Mouse (Mus musculus) megakaryocyte, embryonic 14.5 days (primary cell): ENCODE data around the gene Gm42957. TPM values are rescaled to one million over a fixed set of nuclear protein-coding genes. Genes with fewer than 3 reads are reported as not detected.

Source experiments
- H3K27me3 ChIP-seq: replicated peaks from 2 replicates; pipeline ENCODE3; 2012; ENCODE audit warnings: inconsistent platforms
- H3K36me3 ChIP-seq: replicated peaks from 2 replicates; pipeline ENCODE3; 2012; ENCODE audit warnings: low read length, inconsistent platforms, mixed read lengths
- H3K4me1 ChIP-seq: 2 replicates; pipeline ENCODE4 v1.6.1; 2012; ENCODE audit warnings: inconsistent platforms
- H3K4me3 ChIP-seq: replicated peaks from 2 replicates; pipeline ENCODE3; 2012; ENCODE audit warnings: moderate library complexity, mild to moderate bottlenecking, inconsistent platforms
- H3K9me3 ChIP-seq: 2 replicates; pipeline ENCODE4 v1.6.1; 2012; ENCODE audit warnings: inconsistent platforms
- FLI1 ChIP-seq: IDR thresholded peaks from 2 replicates; pipeline ENCODE4 v1.6.1; 2012; ENCODE audit warnings: low read length, inconsistent platforms, mixed read lengths
- GATA1 ChIP-seq: IDR thresholded peaks from 3 replicates; pipeline ENCODE4 v1.6.1; 2012; ENCODE audit warnings: mixed read lengths, low read length, inconsistent platforms, borderline replicate concordance
- polyA plus RNA-seq: library from polyadenylated mRNA; stranded (reverse); fragments of >175 nt; gene quantifications from 2 replicates; pipeline ENCODE4 v1.2.3, GENCODE M21; 2012; ENCODE audit warnings: low replicate concordance; ENCODE audit not compliant: insufficient read depth

Gene Gm42957
- polyA plus RNA-seq, 1 experiment, result not detected

GRCm38 (mm10) chr3:96688854-96689253 lies 53.6 kb downstream of the Gm42957 start:
- TF ChIP-seq FLI1 (no peak), GATA1 (no peak)
- Histone ChIP-seq H3K36me3 (peaks cover 34% of the 10 kb centered on the region), H3K9me3 (no peaks in the 10 kb centered on the region), H3K4me1 (peaks cover 82% of the 10 kb centered on the region), H3K27me3 (peaks cover 11% of the 10 kb centered on the region), H3K4me3 (peak overlapping the region; percentile 85)

- peaks cover 1% of the 10 kb centered on the region for H3K27me3 ChIP-seq
- TF ChIP-seq FLI1, result no peak
- no peak for TF ChIP-seq GATA1
Measured at GRCm38 (mm10) chr3:96690298-96690697, 55.0 kb downstream of the Gm42957 start.

GRCm38 (mm10) chr3:96692506-96692905 lies 57.2 kb downstream of the Gm42957 start:
- no peak for TF ChIP-seq GATA1
- no peak for TF ChIP-seq FLI1
- H3K36me3 ChIP-seq, result peaks cover 6% of the 10 kb centered on the region
- no peaks in the 10 kb centered on the region for H3K9me3 ChIP-seq
- no peak overlapping the region for H3K4me3 ChIP-seq
- peaks cover 69% of the 10 kb centered on the region for H3K4me1 ChIP-seq
- no peaks in the 10 kb centered on the region for H3K27me3 ChIP-seq

More at GRCm38 (mm10) chr3:96690298-96690697, 55.0 kb downstream of the Gm42957 start:
- H3K9me3 ChIP-seq, result no peaks in the 10 kb centered on the region
- peaks cover 20% of the 10 kb centered on the region for H3K36me3 ChIP-seq
- H3K4me1 ChIP-seq, result peaks cover 74% of the 10 kb centered on the region
- H3K4me3 ChIP-seq, result peak overlapping the region; percentile 28

GRCm38 (mm10) chr3:96693579-96693978 lies 58.3 kb downstream of the Gm42957 start:
- no peaks in the 10 kb centered on the region for H3K27me3 ChIP-seq
- H3K4me1 ChIP-seq, result peaks cover 67% of the 10 kb centered on the region
- no peak for TF ChIP-seq GATA1
- no peak for TF ChIP-seq FLI1
- no peaks in the 10 kb centered on the region for H3K9me3 ChIP-seq
- peaks cover 7% of the 10 kb centered on the region for H3K36me3 ChIP-seq
- no peak overlapping the region for H3K4me3 ChIP-seq

GRCm38 (mm10) chr3:96696198-96696765 lies 61.0 kb downstream of the Gm42957 start, which contains the start of gene Pias3:
Gene Pias3 (plus strand): TSS chr3:96696384.
- Histone ChIP-seq H3K36me3 (peaks cover 31% of the 10 kb centered on the region), H3K4me1 (peaks cover 59% of the 10 kb centered on the region), H3K9me3 (no peaks in the 10 kb centered on the region), H3K4me3 (peak within 1 kb of the TSS; percentile 96), H3K27me3 (no peaks in the 10 kb centered on the region)
- TF ChIP-seq GATA1 (no peak), FLI1 (no peak)

GRCm38 (mm10) chr3:96696766-96697732 lies 61.8 kb downstream of the Gm42957 start:
- Histone ChIP-seq H3K9me3 (no peaks in the 10 kb centered on the region), H3K27me3 (no peaks in the 10 kb centered on the region), H3K4me1 (peaks cover 52% of the 10 kb centered on the region), H3K4me3 (peak overlapping the region; percentile 96), H3K36me3 (peaks cover 39% of the 10 kb centered on the region)
- TF ChIP-seq FLI1 (no peak), GATA1 (no peak)

- Histone ChIP-seq H3K9me3 (no peaks in the 10 kb centered on the region), H3K4me3 (no peak overlapping the region), H3K36me3 (peaks cover 59% of the 10 kb centered on the region), H3K27me3 (no peaks in the 10 kb centered on the region), H3K4me1 (peaks cover 45% of the 10 kb centered on the region)
- TF ChIP-seq GATA1, result no peak
- no peak for TF ChIP-seq FLI1
Measured at GRCm38 (mm10) chr3:96698993-96699690, 63.9 kb downstream of the Gm42957 start.

GRCm38 (mm10) chr3:96700376-96700775 lies 65.1 kb downstream of the Gm42957 start:
- Histone ChIP-seq H3K4me1 (peaks cover 44% of the 10 kb centered on the region), H3K27me3 (no peaks in the 10 kb centered on the region), H3K4me3 (no peak overlapping the region), H3K36me3 (peaks cover 71% of the 10 kb centered on the region), H3K9me3 (no peaks in the 10 kb centered on the region)
- TF ChIP-seq GATA1 (no peak), FLI1 (no peak)

- peaks cover 38% of the 10 kb centered on the region for H3K4me1 ChIP-seq
- TF ChIP-seq FLI1, result no peak
- no peak for TF ChIP-seq GATA1
- H3K4me3 ChIP-seq, result no peak overlapping the region
- H3K9me3 ChIP-seq, result no peaks in the 10 kb centered on the region
- H3K27me3 ChIP-seq, result no peaks in the 10 kb centered on the region
- peaks cover 77% of the 10 kb centered on the region for H3K36me3 ChIP-seq
Measured at GRCm38 (mm10) chr3:96701003-96701402, 65.7 kb downstream of the Gm42957 start.

Other genes with a start within 250 kb of the Gm42957 start
- not detected in 2 replicates for gene BC107364, start 183.2 kb upstream of the Gm42957 start, polyA plus RNA-seq
- 21.2 and 30.0 TPM in 2 replicates for gene Hfe2, start 110.3 kb upstream of the Gm42957 start, polyA plus RNA-seq
- 4.1 and 22.7 TPM in 2 replicates for gene Txnip, start 77.5 kb upstream of the Gm42957 start, polyA plus RNA-seq
- gene Gm16253, start 58.5 kb upstream of the Gm42957 start, polyA plus RNA-seq, result 0.51 TPM in 1 of 2 replicates, not detected in the other
- gene Polr3gl, start 41.3 kb upstream of the Gm42957 start, polyA plus RNA-seq, result 4.6 and 15.4 TPM in 2 replicates
- gene Ankrd34a, start 38.8 kb upstream of the Gm42957 start, polyA plus RNA-seq, result not detected in 2 replicates
- 1.2 TPM in 1 of 2 replicates, not detected in the other for gene Lix1l, start 34.3 kb upstream of the Gm42957 start, polyA plus RNA-seq
- gene Rbm8a, start 5.5 kb upstream of the Gm42957 start, polyA plus RNA-seq, result 14.0 and 112 TPM in 2 replicates
- 2.2 TPM in 1 of 2 replicates, not detected in the other for gene Pex11b, start 98 bp upstream of the Gm42957 start, polyA plus RNA-seq
- gene Itga10, start 10.1 kb downstream of the Gm42957 start, polyA plus RNA-seq, result 0.01 TPM in 1 of 2 replicates, not detected in the other
- 9.5 and 30.5 TPM in 2 replicates for gene Ankrd35, start 34.7 kb downstream of the Gm42957 start, polyA plus RNA-seq
- gene Pias3, start 60.9 kb downstream of the Gm42957 start, polyA plus RNA-seq, result 30.6 and 32.8 TPM in 2 replicates
- 0.17 TPM in 1 of 2 replicates, not detected in the other for gene Nudt17, start 73.1 kb downstream of the Gm42957 start, polyA plus RNA-seq
- 0.70 and 5.0 TPM in 2 replicates for gene Polr3c, start 92.2 kb downstream of the Gm42957 start, polyA plus RNA-seq
- 2.5 and 19.1 TPM in 2 replicates for gene Rnf115, start 92.2 kb downstream of the Gm42957 start, polyA plus RNA-seq
- gene Pdzk1, start 193.8 kb downstream of the Gm42957 start, polyA plus RNA-seq, result 0.89 TPM in 1 of 2 replicates, not detected in the other
- not detected in 2 replicates for gene Cd160, start 193.9 kb downstream of the Gm42957 start, polyA plus RNA-seq